Mouse (Mus musculus) limb, embryonic 14.5 days (tissue): ENCODE measurements around the gene Ppil1. TPM values are rescaled to one million over a fixed set of nuclear protein-coding genes. Genes with fewer than 3 reads are reported as not detected.
A peak's percentile ranks its signal among the peaks of the same experiment; 100 is the strongest.

Experiments used
- ATAC-seq: fragments of 200-750 bp; cut with Nextera tagmentation; 2 replicates; pipeline ENCODE4 v1.8.0; 2017; ENCODE audit warnings: low read depth, moderate number of reproducible peaks, moderate TSS enrichment; ENCODE audit not compliant: low FRiP score
- DNase-seq: peaks from one replicate; pipeline ENCODE4 v3.0.0-alpha.2; 2015; ENCODE audit warnings: low spot score
- H3K27ac ChIP-seq: fragments of 300-500 bp; sonication (generic); replicated peaks from 2 replicates; pipeline ENCODE4 v1.5.1; 2014; ENCODE audit warnings: low read depth, mild to moderate bottlenecking, low read length, moderate library complexity, mixed read lengths
- H3K27me3 ChIP-seq: fragments of 300-500 bp; sonication (generic); 2 replicates; pipeline ENCODE4 v1.6.1; 2014; ENCODE audit warnings: low read length, mixed read lengths; ENCODE audit not compliant: control insufficient read depth, insufficient read depth
- H3K36me3 ChIP-seq: fragments of 300-500 bp; sonication (generic); 2 replicates; pipeline ENCODE4 v1.6.1; 2014; ENCODE audit warnings: mild to moderate bottlenecking, low read length, moderate library complexity, mixed read lengths; ENCODE audit not compliant: control insufficient read depth, insufficient read depth
- H3K4me1 ChIP-seq: fragments of 300-500 bp; sonication (generic); 2 replicates; pipeline ENCODE4 v1.6.1; 2014; ENCODE audit warnings: antibody characterized with exemption, low read length, mixed read lengths; ENCODE audit not compliant: control insufficient read depth, insufficient read depth
- H3K4me2 ChIP-seq: fragments of 300-500 bp; sonication (generic); replicated peaks from 2 replicates; pipeline ENCODE4 v1.6.1; 2014; ENCODE audit warnings: low read depth, mild to moderate bottlenecking, low read length, moderate library complexity; ENCODE audit not compliant: severe bottlenecking
- H3K4me3 ChIP-seq: fragments of 300-500 bp; sonication (generic); replicated peaks from 2 replicates; pipeline ENCODE4 v1.5.1; 2014; ENCODE audit warnings: low read length
- H3K9ac ChIP-seq: fragments of 300-500 bp; sonication (generic); 2 replicates; pipeline ENCODE4 v1.6.1; 2014; ENCODE audit warnings: mild to moderate bottlenecking, low read depth, low read length, moderate library complexity; ENCODE audit not compliant: severe bottlenecking
- H3K9me3 ChIP-seq: fragments of 300-500 bp; sonication (generic); 2 replicates; pipeline ENCODE4 v1.6.1; 2016; ENCODE audit warnings: low read length; ENCODE audit not compliant: control insufficient read depth
- POLR2A ChIP-seq: fragments of 200-500 bp; IDR thresholded peaks from 2 replicates; pipeline ENCODE4 v1.8.0; 2012; ENCODE audit warnings: inconsistent platforms, mild to moderate bottlenecking, moderate library complexity, borderline replicate concordance; ENCODE audit not compliant: insufficient read depth, insufficient read length; ENCODE audit errors: extremely low read depth
- WGBS: fragments of 180-500 bp; shearing (Covaris S2); extraction: QIAGEN DNeasy Blood & Tissue Kit; methylation state at CpG from one replicate; pipeline ENCODE4 v1.1.7; 2014; 5-methylcytosine and 5-hydroxymethylcytosine counted together
- polyA plus RNA-seq, 2 experiments: library from polyadenylated mRNA; depleted of rRNA in 1 of 2; stranded (reverse) in 1 of 2; unstranded in 1 of 2; fragments of >200 nt; fragmentation: Nextera tagmentation in 1 of 2; extraction: Ambion mirVana in 1 of 2; gene quantifications; 2 replicates each; pipeline versions ENCODE4 v1.2.1 to v1.2.3; 2012 to 2014

The Ppil1 gene
- polyA plus RNA-seq, 2 experiments, result 78.5 to 130 TPM

- H3K9ac ChIP-seq, result no peak overlapping the region
- 71% methylated on average over 5 of the region's 5 CpGs for WGBS
- peaks cover 23% of the 10 kb centered on the region for H3K36me3 ChIP-seq
- H3K4me3 ChIP-seq, result no peak overlapping the region
- ATAC-seq (no peak), DNase-seq (no peak)
- H3K4me2 ChIP-seq, result no peak overlapping the region
- H3K27me3 ChIP-seq, result no peaks in the 10 kb centered on the region
- H3K9me3 ChIP-seq, result no peaks in the 10 kb centered on the region
- peaks cover 40% of the 10 kb centered on the region for H3K4me1 ChIP-seq
- TF ChIP-seq POLR2A, result no peak
- H3K27ac ChIP-seq, result no peak overlapping the region
Observed at GRCm38 (mm10) chr17:29302149-29302548, 38.2 kb upstream of the Ppil1 start.

DNA sequence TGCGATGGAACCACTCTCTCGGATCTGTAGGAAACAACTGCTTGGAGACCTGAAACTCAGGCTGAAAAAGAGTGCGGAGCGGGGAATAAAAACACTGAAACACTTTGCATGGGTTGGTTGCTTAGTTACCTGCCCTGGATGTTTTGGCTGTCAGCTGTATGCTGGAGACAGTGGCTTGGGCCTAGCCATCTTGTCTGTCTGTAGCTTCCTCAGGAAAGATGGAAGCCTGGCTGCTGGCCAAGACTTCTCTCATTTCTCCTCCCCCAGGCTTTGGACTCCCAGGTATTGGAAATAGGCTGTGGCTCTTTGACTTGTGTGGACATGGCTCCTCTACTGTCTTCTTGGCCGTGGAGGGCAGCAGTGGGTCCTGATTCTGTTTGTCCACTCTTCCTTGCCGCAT is 37.4 kb upstream of the Ppil1 start:
- Histone ChIP-seq H3K9me3 (no peaks in the 10 kb centered on the region), H3K4me1 (peaks cover 35% of the 10 kb centered on the region), H3K4me2 (no peak overlapping the region), H3K36me3 (peaks cover 23% of the 10 kb centered on the region), H3K27ac (no peak overlapping the region), H3K27me3 (no peaks in the 10 kb centered on the region), H3K9ac (no peak overlapping the region), H3K4me3 (no peak overlapping the region)
- TF ChIP-seq POLR2A, result no peak
- ATAC-seq (no peak), DNase-seq (no peak)
- WGBS, result 92% methylated on average over 6 of the region's 6 CpGs

GRCm38 (mm10) chr17:29300926-29301325 is 36.9 kb upstream of the Ppil1 start:
- Histone ChIP-seq H3K4me3 (no peak overlapping the region), H3K27me3 (no peaks in the 10 kb centered on the region), H3K9me3 (no peaks in the 10 kb centered on the region), H3K4me2 (no peak overlapping the region), H3K9ac (no peak overlapping the region), H3K36me3 (peaks cover 28% of the 10 kb centered on the region), H3K4me1 (peaks cover 33% of the 10 kb centered on the region), H3K27ac (no peak overlapping the region)
- 85% methylated on average over 7 of the region's 7 CpGs for WGBS
- DNase-seq (no peak), ATAC-seq (no peak)
- no peak for TF ChIP-seq POLR2A

DNA sequence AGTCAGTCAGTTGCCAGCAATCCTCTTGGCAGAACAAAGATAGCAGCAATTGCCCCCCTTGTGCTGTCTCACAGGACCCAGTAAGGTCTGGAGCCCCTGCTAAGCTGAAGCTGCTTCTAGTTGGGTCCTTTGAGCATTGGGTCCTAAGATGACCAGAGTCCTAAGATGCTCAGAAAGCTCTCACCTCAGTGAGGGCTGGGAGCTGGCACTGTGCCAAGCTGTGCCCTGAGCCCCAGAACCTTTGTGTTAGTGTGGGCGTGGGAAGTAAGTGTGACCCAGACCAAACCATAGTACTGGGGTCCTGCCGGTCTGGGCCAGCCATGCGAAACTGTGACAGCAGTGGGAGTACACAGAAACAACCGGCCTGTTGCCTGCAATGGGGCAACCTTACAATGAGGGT is 35.3 kb upstream of the Ppil1 start:
- 93% methylated on average over 4 of the region's 4 CpGs for WGBS
- Histone ChIP-seq H3K9ac (no peak overlapping the region), H3K4me3 (no peak overlapping the region), H3K9me3 (no peaks in the 10 kb centered on the region), H3K4me1 (peaks cover 18% of the 10 kb centered on the region), H3K4me2 (no peak overlapping the region), H3K27ac (no peak overlapping the region), H3K36me3 (peaks cover 43% of the 10 kb centered on the region), H3K27me3 (no peaks in the 10 kb centered on the region)
- ATAC-seq (no peak), DNase-seq (no peak)
- TF ChIP-seq POLR2A, result no peak

DNA sequence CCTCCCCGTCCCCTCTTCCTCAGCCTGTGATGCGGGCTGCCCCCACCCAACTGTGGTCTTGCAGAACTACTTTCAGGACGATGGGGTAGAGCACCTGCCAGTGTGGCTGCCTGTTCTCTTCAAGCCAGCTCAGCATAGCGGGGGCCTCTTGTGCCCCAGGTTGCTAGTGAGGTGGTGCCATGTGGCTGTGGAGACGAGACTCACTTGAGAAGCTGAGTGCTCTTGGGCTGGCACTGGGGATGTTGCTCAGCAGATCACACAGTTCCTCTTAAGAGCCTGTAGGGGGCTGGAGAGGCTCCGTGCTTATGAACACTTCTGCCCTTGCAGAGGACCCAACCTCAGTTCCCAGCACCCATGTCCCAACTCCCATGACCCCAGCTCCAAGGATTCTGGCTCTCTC is 33.8 kb upstream of the Ppil1 start:
- WGBS, result 72% methylated on average over 6 of the region's 6 CpGs
- no peaks in the 10 kb centered on the region for H3K9me3 ChIP-seq
- no peak overlapping the region for H3K9ac ChIP-seq
- H3K27ac ChIP-seq, result 0 out of 2 replicates have a peak overlapping the region, but pooled peaks have one; percentile 33
- ATAC-seq (no peak), DNase-seq (no peak)
- TF ChIP-seq POLR2A, result no peak
- H3K27me3 ChIP-seq, result no peaks in the 10 kb centered on the region
- no peak overlapping the region for H3K4me2 ChIP-seq
- peaks cover 8% of the 10 kb centered on the region for H3K4me1 ChIP-seq
- peaks cover 51% of the 10 kb centered on the region for H3K36me3 ChIP-seq
- no peak overlapping the region for H3K4me3 ChIP-seq

- no peak; the same call in 1 of the 2 replicates for ATAC-seq
- DNase-seq, result no peak
- Histone ChIP-seq H3K9ac (no peak overlapping the region), H3K36me3 (peaks cover 53% of the 10 kb centered on the region), H3K4me2 (no peak overlapping the region), H3K27ac (no peak overlapping the region), H3K4me3 (no peak overlapping the region), H3K9me3 (no peaks in the 10 kb centered on the region), H3K4me1 (peaks cover 8% of the 10 kb centered on the region), H3K27me3 (no peaks in the 10 kb centered on the region)
- no peak for TF ChIP-seq POLR2A
- 27% methylated on average over 10 of the region's 10 CpGs for WGBS
Observed at GRCm38 (mm10) chr17:29297321-29297720, 33.3 kb upstream of the Ppil1 start.
